Mouse (Mus musculus): Measurements from ENCODE around the gene Gpr153.

The Gpr153 gene

DNA sequence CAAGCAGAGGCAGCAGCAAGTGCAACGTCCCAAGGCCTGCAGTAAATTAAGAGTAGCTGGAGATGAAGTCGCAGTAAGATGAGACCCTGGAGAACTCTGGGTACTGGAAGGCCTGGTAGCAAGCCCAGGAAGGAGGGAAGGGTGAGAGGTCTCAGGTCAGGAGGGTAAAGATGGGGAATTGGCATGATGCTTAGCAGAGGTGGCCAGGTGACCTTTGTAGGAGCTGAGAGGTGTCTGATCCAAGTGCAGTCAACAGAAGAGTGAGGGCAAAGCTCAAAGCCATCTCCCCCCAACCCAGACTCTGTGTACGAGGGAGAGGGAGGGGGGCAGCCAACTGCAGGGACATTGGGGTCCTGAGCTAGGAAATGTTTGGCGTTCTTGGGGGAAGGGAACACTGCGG lies 47.4 kb downstream of the Gpr153 start:
- DNase-seq = peak; percentile 57

DNA sequence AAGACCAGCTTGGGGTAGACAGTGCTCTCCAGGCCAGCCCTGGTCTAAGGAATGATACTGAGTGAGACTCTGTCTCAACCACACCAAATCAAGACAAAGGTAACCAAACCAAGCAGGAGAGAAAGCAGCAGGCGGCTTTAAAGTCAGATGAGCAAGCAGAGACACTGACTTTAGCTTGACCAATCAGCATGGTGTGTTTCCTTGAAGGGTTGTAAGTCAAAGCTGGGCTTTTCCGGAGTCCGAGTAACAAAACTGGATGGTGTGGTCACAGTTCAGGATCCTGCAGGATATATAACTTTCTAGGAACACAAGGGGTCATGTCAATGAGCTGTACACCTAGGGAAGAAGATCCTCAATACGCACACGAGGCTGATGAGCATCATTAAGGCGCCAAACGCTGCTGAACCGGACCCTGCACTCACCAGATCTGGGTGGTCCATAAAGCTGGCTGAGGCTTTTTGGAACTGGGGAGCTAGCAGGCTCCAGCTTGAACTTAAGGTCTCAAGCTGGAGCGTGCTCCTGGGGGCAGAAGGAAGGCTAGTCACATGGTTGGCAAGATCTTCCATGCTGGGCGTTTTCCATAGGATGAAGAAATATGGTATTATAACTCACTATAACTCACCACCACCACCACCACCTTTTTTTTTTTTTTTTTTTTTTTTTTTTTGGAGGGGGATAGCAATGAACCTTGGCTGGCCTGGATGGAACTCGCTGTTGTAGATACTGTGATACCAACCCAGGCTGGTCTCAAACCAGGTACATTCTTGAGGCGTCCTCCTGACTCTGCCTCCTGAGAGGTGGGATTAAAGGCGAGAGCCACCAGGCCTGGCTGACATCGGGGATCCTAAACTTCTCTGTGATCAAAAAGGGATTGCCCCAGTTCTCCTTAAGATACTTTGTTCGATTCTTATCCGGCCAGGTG lies 50.9 kb downstream of the Gpr153 start:
- DNase-seq = no peak

DNA sequence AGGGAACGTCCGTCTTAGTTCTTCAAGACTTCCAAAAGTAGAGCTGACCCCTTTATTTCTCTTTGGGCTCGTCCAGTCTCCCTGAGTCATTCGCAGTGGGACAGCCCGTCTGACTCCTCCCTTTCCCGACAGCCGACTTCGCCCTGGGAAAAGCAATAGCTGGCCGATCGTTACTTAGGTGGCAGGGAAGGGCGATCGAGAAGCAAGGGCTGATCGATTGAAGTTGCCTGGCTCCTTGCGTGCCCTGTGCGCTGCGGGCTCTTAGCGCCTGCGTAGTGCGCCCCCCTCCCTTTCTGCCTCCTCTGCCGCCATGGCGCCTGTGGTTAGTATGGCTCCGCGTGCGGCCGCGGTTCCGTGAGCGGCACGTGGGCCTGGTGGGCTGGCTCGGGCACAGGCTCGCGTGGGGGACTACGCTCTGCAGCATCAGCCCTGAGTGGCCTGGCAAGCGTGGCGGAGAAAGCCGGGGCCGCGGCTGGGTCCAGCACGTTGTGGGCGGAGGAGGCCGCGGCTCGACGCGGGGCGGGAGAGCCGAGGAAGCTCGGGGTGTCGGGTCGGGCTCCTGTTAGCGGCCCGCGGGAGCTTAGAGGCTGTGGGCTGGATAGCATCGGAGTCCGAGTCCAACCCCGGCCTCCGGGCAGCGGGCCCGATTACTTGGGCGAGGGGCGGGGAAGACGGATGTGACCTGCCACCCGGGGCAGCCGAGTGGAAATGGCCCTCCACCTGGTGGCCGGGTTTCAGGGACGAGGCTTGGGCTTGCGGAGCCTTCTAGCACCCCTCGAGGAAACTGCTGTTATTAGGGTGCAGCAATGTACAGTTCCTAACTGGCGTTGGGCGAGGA lies 51.8 kb downstream of the Gpr153 start, which contains the start of gene Rpl22:
TSS of gene Rpl22 (plus strand) at position 169 of the 838 bp plus-strand sequence.
- peak; percentile 96 for DNase-seq

DNA sequence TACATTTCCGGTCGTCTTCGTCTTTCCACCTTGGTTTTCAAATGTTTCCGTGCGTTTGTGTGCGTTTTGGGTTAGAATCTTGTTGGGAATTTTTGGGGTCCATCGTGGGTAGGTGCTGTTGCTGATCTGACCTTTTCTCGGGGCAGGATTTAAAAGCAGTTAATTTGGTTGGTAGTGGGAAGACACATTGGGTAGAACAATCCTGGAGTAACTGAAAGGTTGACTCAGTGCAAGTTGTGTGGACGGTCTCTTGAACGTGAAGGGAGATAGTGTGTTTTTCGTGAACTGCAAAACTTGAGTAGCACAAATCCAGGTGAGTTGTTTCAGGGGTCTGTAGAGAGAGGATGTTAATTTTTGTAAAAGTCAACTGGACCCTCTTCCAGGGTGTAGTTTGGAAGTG lies 52.5 kb downstream of the Gpr153 start:
- no peak for DNase-seq

DNA sequence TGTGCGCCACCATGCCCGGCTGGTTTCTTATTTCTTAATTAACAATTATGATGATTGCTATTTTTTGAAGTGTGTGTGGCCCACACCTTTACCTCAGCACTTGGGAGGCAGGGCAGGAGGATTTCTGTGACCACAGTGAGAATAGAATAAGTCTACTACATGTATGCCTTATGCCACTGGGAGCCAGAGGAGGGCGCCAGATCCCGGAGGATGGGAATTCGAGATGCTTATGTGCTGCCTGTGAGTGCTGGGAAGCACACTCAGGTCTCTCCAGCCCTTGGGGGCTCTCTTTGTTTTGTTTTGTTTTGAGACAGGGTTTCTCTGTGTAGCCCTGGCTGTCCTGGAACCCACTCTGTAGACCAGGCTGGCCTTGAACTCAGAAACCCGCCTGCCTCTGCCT lies 54.7 kb downstream of the Gpr153 start:
- no peak for DNase-seq

DNA sequence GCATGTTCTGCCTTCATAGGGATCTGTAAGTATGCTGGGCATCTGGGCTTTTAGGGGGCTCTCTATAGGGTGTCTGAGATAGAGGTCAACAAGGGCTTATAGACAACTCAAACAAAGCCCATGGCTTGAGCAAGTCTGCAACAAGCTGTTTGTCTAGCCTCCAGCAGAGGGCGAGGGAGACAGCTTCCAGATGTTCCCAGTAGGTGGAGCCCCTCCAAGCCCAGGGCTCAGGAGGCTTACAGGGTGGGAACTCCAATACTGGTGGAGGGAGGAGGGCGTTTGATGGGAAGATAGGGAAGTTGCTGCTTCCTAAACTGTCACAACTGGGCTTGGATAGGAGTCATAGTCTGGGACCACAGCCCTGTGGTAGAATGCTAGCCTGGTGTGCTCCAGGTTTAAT lies 58.9 kb downstream of the Gpr153 start:
- DNase-seq = peak; percentile 37

DNA sequence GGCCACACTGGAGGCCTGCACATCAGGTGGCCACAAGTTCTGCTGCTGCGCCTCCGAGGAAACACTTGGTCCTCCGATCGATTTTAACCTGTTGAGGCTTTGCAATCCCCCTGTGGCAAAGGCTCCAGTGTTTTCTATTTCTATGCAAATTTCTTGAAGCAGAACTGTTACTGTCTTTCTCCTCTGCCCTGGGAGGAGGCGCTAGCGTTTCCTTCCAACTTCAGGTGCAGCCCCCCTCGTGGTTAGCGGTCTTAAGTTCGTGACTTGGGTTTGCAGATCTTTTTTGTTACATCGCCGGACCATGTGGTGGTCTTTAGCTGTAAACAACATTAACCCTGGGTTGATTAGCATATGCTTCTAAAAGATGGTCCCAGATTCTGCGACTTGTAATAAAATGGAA lies 59.6 kb downstream of the Gpr153 start:
- no peak for DNase-seq

Data from kidney, adult 11 months (tissue).